Mouse (Mus musculus) liver, postnatal 0 days (tissue): ENCODE results near the gene Exoc7. TPM values are rescaled to one million over a fixed set of nuclear protein-coding genes. Genes with fewer than 3 reads are reported as not detected.

ENCODE experiments used
- ATAC-seq: fragments of 200-750 bp; cut with Nextera tagmentation; 2 replicates; pipeline ENCODE4 v1.8.0; 2017; ENCODE audit warnings: mild to moderate bottlenecking, moderate library complexity
- DNase-seq: peaks from one replicate; pipeline ENCODE4 v3.0.0-alpha.2; 2016
- H3K27ac ChIP-seq: fragments of 300-500 bp; sonication (generic); 2 replicates; pipeline ENCODE4 v1.5.1; 2014; ENCODE audit warnings: antibody characterized with exemption, moderate library complexity, mild to moderate bottlenecking, low read depth
- H3K27me3 ChIP-seq: fragments of 300-500 bp; sonication (generic); 2 replicates; pipeline ENCODE4 v1.6.1; 2014; ENCODE audit warnings: low read length, control low read depth, mixed read lengths; ENCODE audit not compliant: insufficient read depth
- H3K36me3 ChIP-seq: fragments of 300-500 bp; sonication (generic); replicated peaks from 2 replicates; pipeline ENCODE4 v1.6.1; 2014; ENCODE audit warnings: mild to moderate bottlenecking, control low read depth, low read length, moderate library complexity, mixed read lengths; ENCODE audit not compliant: insufficient read depth
- H3K4me1 ChIP-seq: fragments of 300-500 bp; sonication (generic); 2 replicates; pipeline ENCODE4 v1.6.1; 2014; ENCODE audit warnings: antibody characterized with exemption, mild to moderate bottlenecking, control low read depth; ENCODE audit not compliant: insufficient read depth
- H3K4me2 ChIP-seq: fragments of 300-500 bp; sonication (generic); 2 replicates; pipeline ENCODE4 v1.6.1; 2014; ENCODE audit warnings: low read depth, mild to moderate bottlenecking, low read length, moderate library complexity, mixed read lengths
- H3K4me3 ChIP-seq: fragments of 300-500 bp; sonication (generic); 2 replicates; pipeline ENCODE4 v1.5.1; 2014; ENCODE audit warnings: low read depth, low read length
- H3K9ac ChIP-seq: fragments of 300-500 bp; sonication (generic); replicated peaks from 2 replicates; pipeline ENCODE4 v1.6.1; 2014; ENCODE audit warnings: mild to moderate bottlenecking, moderate library complexity
- H3K9me3 ChIP-seq: fragments of 300-500 bp; sonication (generic); 2 replicates; pipeline ENCODE4 v1.6.1; 2016; ENCODE audit warnings: mild to moderate bottlenecking, control low read depth, low read length, mixed read lengths
- CTCF ChIP-seq: sonication (generic); IDR thresholded peaks from 2 replicates; pipeline ENCODE4 v1.5.1; 2016; ENCODE audit warnings: antibody characterized with exemption, low read depth
- EP300 ChIP-seq: IDR thresholded peaks from 2 replicates; pipeline ENCODE4 v1.6.1; 2016; ENCODE audit warnings: antibody characterized with exemption, low read depth, mild to moderate bottlenecking
- WGBS: fragments of 180-500 bp; shearing (Covaris S2); extraction: QIAGEN DNeasy Blood & Tissue Kit; methylation state at CpG from one replicate; pipeline ENCODE4 v1.1.7; 2014; ENCODE audit not compliant: insufficient replicate concordance; 5-methylcytosine and 5-hydroxymethylcytosine counted together
- polyA plus RNA-seq: library from polyadenylated mRNA; unstranded; fragments of >200 nt; fragmentation: Nextera tagmentation; extraction: Ambion mirVana; gene quantifications from 2 replicates; pipeline ENCODE4 v1.2.1, GENCODE M21; 2015

Exoc7 gene
- polyA plus RNA-seq, 1 experiment from 2014 or later, result 18.1 TPM

GRCm38 (mm10) chr11:116307762-116308531 is 914 bp upstream of the Exoc7 start:
- no peak overlapping the region for H3K9ac ChIP-seq
- H3K4me3 ChIP-seq, result no peak overlapping the region
- no peaks in the 10 kb centered on the region for H3K9me3 ChIP-seq
- TF ChIP-seq CTCF (no peak), EP300 (no peak)
- H3K27ac ChIP-seq, result no peak overlapping the region
- peaks cover 14% of the 10 kb centered on the region for H3K4me1 ChIP-seq
- H3K4me2 ChIP-seq, result no peak overlapping the region
- H3K27me3 ChIP-seq, result no peaks in the 10 kb centered on the region
- ATAC-seq (peak; percentile 63), DNase-seq (no peak)
- 86% methylated on average over 12 of the region's 12 CpGs for WGBS
- peaks cover 17% of the 10 kb centered on the region for H3K36me3 ChIP-seq

DNA sequence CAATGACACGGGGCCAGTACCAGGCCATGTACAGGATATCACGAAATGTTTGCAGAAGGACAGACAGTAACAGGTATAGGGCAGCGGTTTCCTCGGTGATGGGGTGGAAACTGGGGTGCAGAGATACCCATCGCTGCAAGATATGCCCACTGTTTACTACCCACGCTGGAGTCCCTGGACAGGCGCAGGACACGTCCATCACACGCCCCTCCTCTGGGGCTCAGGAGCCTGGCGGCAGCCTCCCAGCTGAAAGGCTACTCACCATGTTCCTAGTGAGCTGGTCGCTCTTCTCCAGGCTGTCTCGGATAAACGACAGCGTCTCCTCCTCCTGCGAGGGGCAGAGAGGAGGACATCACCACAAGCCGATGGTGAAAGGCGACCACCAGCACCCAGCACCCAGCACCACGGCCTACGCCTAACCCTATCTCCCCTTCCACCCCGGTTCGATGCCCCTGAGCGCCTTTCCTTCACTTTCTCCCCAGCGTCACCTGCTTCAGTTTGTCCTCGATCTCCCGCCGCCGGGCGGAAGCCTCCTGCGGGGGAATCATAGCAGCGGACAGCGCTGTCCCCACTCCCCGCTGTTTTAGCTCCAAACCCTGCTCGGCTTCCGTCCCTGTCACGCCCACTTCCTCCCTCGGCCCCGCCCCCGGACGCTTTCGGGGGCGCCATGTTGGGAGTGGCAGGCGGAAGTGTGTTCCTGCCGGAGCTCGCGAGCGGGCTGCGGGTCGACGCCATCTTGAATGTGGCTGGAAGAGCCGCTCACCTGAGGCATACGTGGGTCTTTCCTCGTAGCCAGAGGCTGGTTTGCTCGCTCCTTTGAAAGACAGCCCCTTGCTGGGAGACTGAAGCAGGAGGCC is 679 bp downstream of the Exoc7 start:
- DNase-seq (peak; percentile 98), ATAC-seq (peak; percentile 90)
- Histone ChIP-seq H3K36me3 (peaks cover 26% of the 10 kb centered on the region), H3K4me1 (peaks cover 14% of the 10 kb centered on the region), H3K27ac (peak overlapping the region; percentile 49), H3K9ac (peak overlapping the region; percentile 72), H3K9me3 (no peaks in the 10 kb centered on the region), H3K27me3 (no peaks in the 10 kb centered on the region), H3K4me2 (peak overlapping the region; percentile 81), H3K4me3 (peak overlapping the region; percentile 77)
- TF ChIP-seq EP300 (peak; percentile 72; the same call in 1 of the 2 replicates), CTCF (no peak)
- WGBS, result under 1% methylated on average over 46 of the region's 53 CpGs

DNA sequence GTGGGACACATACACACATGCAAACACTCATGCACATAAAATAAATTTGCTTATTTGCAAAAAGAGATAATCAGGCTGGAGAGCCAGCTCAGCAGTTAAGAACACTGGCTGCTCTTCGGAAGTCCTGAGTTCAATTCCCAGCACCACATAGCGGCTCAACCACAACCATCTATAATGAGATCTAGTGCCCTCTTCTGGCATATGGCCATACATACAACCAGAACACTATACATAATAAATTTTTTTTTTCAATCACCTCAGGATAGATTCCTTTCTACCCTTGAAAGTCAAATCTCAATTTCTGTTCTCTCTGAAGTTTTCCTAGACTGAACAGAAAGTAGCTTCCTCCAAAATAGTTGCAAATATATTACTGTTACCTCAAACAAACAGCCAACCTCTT is 1.6 kb downstream of the Exoc7 start:
- H3K27ac ChIP-seq, result no peak overlapping the region
- WGBS, result 89% methylated on average over 2 of the region's 2 CpGs
- TF ChIP-seq CTCF, result peak; percentile 23; the same call in 1 of the 2 replicates
- no peak for TF ChIP-seq EP300
- peaks cover 14% of the 10 kb centered on the region for H3K4me1 ChIP-seq
- no peaks in the 10 kb centered on the region for H3K9me3 ChIP-seq
- no peaks in the 10 kb centered on the region for H3K27me3 ChIP-seq
- DNase-seq (no peak), ATAC-seq (no peak)
- H3K4me3 ChIP-seq, result peak overlapping the region; percentile 77
- peak overlapping the region; percentile 72; the same call in 1 of the 2 replicates for H3K9ac ChIP-seq
- peak overlapping the region; percentile 81; the same call in 1 of the 2 replicates for H3K4me2 ChIP-seq
- peaks cover 34% of the 10 kb centered on the region for H3K36me3 ChIP-seq

- no peaks in the 10 kb centered on the region for H3K27me3 ChIP-seq
- no peaks in the 10 kb centered on the region for H3K9me3 ChIP-seq
- H3K4me3 ChIP-seq, result no peak overlapping the region
- no peak overlapping the region for H3K4me2 ChIP-seq
- no peak for TF ChIP-seq CTCF
- TF ChIP-seq EP300, result no peak
- DNase-seq (no peak), ATAC-seq (no peak)
- H3K9ac ChIP-seq, result no peak overlapping the region
- H3K36me3 ChIP-seq, result peaks cover 57% of the 10 kb centered on the region
- no peaks in the 10 kb centered on the region for H3K4me1 ChIP-seq
- 89% methylated on average over 6 of the region's 6 CpGs for WGBS
- H3K27ac ChIP-seq, result no peak overlapping the region
Measured at GRCm38 (mm10) chr11:116298621-116299020, 8.4 kb downstream of the Exoc7 start.

GRCm38 (mm10) chr11:116298221-116298620 is 8.8 kb downstream of the Exoc7 start:
- Histone ChIP-seq H3K27me3 (no peaks in the 10 kb centered on the region), H3K9me3 (no peaks in the 10 kb centered on the region), H3K4me3 (no peak overlapping the region), H3K4me2 (no peak overlapping the region), H3K4me1 (no peaks in the 10 kb centered on the region), H3K27ac (no peak overlapping the region), H3K36me3 (peaks cover 53% of the 10 kb centered on the region), H3K9ac (no peak overlapping the region)
- 91% methylated on average over 11 of the region's 11 CpGs for WGBS
- ATAC-seq, result no peak
- no peak for DNase-seq
- TF ChIP-seq EP300, result no peak
- no peak for TF ChIP-seq CTCF

- no peak overlapping the region for H3K4me2 ChIP-seq
- no peak overlapping the region for H3K9ac ChIP-seq
- 69% methylated on average over 3 of the region's 3 CpGs for WGBS
- DNase-seq, result no peak
- no peaks in the 10 kb centered on the region for H3K9me3 ChIP-seq
- H3K4me3 ChIP-seq, result no peak overlapping the region
- TF ChIP-seq CTCF, result no peak
- no peak for TF ChIP-seq EP300
- ATAC-seq, result no peak
- H3K36me3 ChIP-seq, result peaks cover 46% of the 10 kb centered on the region
- no peak overlapping the region for H3K27ac ChIP-seq
- no peaks in the 10 kb centered on the region for H3K27me3 ChIP-seq
- no peaks in the 10 kb centered on the region for H3K4me1 ChIP-seq
Measured at GRCm38 (mm10) chr11:116297017-116297416, 10.0 kb downstream of the Exoc7 start.
